Mouse (Mus musculus) spleen, adult 18-20 months (tissue): ENCODE results near the gene 1700001K19Rik.
"Not testable (repeated sequence)": the region's sequence is repeated elsewhere in the genome, so short reads cannot be mapped to it uniquely, and the experiment has no call there.

ENCODE experiments used
- DNase-seq, 2 experiments: peaks; one replicate each; pipeline ENCODE4 v3.0.0; 2022; ENCODE audit warnings: mixed read lengths in 2 of 2

1700001K19Rik gene

DNA sequence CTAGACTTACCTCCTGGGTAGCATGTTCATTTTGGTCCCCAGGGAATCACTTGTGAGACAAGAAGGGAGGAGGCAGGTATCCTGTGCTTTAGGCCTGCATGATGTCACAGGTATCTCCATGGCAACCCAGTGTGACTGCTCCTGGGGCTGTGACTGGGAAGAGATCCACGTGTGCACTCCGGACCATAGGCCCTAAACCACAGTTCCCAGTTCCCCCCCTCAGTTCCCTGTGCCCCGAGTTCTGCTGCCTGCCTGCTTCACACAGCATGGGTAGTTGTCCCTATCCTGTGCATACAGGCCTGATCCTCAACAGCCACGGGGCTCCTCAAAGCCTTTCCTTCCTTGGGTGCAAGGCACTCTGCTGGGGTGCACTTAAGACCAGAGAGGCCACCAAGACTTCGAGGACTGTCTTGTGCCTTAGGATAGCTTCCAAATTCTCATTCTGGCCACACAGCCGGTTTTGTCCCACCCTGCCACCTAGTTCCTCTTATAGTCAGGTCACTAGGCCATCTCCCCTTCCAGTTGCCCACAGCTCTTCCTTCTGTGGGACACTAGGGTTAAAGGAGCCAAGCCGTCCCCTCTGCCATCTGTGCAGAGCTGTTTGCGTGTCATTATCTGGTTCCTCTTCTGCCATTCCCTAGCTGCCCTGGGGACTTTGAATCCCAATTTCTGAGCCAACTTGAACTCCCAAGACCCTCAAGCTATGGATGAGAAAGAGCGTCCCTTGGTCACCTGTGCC, at the start of gene 1700001K19Rik:
TSS of gene 1700001K19Rik (minus strand) at position 59 of the 739 bp plus-strand sequence.
- no peak for DNase-seq

DNA sequence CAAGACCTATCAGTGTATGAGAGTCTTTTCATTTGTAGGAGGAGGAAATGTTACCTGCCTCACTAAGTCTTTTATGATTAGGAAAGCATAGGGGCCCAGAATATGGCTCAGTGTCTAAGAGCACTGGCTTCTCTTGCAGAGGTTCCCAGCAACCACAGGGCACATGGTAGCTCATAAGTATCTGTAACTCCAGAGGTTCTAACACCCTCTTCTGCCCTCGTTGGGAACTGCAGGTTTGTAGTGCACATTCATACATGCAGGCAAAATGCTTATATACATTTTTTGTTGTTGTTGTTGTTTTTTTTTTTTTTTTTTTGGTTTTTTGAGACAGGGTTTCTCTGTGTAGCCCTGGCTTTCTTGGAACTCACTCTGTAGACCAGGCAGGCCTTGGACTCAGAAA, 44.0 kb upstream of the 1700001K19Rik start:
- DNase-seq = no peak

DNA sequence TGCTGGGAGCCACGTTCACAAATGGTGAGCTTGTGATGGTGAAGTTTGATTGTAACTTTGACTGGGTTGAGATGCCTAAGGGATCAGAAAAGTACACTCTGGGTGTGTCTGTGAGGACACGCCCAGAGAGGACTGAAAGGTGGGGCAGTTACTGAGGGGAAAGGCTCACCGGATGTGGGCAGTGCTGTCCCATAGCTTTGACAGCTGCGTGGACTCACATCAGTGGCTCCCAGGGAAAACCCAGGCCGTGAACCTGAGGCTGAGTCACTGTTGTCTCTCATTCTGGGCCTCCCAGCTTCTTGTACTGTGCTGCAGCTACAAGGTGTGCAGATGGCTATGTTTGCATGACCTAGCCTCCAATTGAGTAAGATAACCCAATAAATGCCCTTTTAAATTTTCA, 43.1 kb upstream of the 1700001K19Rik start:
- no peak for DNase-seq

DNA sequence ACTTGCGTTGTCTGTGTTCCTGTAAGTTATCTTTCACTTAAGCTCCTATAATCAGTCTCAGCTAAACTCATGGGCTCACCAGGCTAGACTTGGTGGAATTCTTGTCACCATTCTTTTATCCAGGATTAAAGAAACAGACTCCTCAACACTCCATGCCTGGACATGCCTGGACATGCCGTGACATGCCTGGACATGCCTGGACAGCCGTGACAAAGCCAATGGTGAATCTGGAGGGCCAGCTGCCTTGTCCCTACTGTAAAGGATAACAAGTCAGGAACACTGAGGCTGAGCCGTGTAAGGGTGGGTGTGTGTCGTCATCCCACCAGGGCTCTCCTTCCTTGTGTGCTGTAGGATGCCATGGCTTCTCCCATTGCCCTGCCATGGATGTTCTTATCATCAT, 42.6 kb upstream of the 1700001K19Rik start:
- no peak for DNase-seq

DNA sequence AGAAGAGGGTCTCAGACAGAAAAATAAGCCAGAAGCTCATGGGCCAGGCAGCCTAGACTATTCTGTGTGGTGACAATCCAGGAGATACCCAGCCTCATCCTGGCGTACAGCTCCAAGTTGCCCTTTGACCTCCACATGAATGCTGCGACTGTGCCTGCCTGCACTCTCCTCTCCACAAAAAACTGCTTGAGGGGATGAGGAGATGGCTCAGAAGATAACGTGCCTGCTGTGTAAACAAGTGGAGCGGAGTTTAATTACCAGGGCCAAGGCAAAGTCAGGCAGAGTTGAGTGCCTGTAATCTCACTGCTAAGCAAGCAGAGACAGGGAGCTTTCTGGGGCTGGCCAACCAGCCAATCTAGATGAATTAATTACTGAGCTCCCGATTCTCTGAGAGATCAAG, 33.6 kb upstream of the 1700001K19Rik start:
- no peak for DNase-seq

DNA sequence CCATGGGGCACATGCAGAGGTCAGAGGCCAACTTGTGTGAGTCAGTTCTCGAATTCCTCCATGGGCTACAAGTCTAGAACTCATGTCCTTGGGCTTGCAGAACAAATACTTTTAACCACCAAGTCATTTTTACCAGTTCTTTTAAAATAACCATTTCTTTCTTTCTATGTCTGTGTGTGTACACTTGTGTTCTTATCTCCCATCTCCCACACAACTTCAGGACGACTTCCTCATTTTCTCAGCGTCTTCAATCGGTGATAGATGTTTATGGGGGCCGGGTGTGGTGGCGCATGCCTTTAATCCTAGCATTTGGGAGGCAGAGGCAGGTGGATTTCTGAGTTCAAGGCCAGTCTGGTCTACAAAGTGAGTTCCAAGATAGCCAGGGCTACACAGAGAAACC, 31.8 kb upstream of the 1700001K19Rik start:
- no peak for DNase-seq

DNA sequence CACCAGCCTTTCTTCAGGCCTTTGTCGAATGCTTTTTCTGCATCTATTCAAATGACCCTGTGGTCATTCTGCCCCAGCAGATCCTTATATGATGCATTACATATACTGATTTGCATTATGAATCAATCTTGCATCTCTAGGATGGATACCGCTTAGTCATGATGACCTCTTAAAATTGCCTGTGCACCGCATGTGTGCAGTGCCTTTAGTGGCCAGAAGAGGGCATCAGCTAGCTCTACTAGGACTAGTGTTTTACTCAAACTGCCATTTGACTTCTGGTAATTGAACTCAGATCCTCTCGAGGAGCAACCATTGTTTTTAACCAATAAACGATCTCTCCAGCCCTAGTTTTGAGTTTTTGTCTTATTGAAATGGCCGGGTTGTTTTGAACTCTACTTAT, 31.4 kb upstream of the 1700001K19Rik start:
- no peak for DNase-seq

DNA sequence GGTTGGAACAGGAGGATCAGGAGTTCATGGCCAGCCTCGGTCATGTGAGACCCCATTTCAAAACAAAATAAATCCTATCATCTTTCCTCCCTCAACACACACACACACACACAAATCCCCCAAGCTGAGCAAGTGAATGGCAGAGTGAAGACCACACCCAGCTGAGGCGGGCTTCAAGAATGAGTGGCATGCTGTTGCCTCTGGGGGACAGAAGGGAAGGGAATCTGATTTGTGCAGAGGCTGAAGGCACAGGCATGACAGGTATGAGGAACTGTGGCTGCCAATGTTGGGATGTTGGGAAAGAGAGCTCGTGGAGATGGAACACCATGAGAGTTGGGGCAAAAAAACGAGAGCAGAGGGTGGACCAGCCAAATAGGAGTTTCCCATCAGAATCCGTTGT, 28.9 kb upstream of the 1700001K19Rik start:
- no peak for DNase-seq

DNA sequence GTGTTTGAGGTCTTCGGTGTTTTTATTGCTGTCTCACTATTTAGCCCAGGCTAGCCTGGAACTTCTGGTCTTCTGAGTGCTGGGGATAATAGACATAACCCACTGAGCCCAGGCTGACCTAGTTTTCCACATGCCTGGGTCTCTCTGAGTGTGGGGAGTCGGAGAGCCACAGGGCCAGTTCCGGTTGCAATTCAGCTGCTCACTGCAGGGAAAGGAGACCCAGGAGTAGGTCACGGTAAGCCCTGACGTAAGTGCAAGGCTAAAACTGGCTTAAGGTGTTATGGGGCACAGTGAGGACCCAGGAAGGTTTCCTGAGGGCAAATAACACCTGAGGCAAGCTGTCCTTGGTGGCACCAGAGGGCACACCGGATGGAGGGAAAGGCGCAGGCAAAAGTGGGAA, 25.0 kb upstream of the 1700001K19Rik start:
- no peak for DNase-seq

DNA sequence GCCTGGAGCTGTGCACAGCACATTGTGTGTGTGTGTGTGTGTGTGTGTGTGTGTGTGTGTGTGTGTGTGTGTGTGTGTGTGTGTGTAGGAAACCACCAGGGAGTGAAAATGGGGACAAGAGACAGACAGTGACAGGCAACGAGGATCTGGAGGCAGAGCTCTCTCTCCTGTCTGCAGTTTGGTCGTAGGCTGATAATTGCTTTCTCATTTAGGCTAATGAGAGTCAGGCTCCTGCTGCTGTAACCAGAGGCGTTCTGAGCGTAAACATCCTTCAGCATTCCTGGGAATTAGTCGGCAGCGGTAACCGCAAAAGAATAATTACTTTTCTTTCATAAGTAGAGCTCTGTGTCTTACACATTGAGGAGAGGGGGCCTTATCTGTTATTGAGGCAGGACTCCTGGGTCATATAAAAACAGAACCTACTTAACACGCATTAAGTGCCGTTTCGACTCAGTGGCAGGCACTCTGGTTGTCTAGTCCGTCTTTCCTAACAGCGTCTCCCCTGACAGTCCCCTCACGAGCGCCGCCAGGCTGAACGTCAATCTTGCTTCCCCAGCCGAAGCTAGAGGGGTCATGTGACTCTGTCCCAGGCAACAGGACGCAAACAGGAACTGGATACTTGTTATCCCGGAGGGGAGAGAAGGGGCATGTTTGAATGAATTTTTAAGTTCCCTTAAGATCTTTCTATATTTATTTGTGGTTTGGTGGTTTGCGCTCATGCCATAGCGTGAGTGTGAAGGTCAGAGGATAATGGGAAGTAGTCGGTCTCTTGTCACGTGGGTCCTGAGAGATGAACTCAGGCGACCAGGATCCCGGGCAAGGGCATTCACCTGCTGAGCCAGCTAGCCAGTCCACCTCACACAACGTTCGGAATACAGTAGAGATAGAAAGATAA, 24.2 kb upstream of the 1700001K19Rik start:
- DNase-seq = peak; percentile 25 to 30

DNA sequence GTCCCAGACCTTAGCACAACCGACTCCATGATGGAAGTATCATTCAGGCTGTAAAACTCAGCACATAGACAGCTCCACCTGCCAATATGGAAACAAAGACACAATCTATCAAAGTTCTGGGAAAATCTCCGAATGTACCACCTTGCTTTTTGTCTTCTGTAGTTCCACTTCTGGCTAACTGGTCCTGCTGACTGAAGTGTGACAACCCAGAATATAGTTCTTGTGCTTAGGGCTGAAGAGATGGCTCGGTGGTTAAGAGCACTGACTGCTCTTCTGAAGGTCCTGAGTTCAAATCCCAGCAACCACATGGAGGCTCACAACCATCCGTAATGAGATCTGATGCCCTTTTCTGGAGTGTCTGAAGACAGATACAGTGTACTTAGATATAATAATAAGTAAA, 23.0 kb upstream of the 1700001K19Rik start:
- DNase-seq = not testable (repeated sequence)

DNA sequence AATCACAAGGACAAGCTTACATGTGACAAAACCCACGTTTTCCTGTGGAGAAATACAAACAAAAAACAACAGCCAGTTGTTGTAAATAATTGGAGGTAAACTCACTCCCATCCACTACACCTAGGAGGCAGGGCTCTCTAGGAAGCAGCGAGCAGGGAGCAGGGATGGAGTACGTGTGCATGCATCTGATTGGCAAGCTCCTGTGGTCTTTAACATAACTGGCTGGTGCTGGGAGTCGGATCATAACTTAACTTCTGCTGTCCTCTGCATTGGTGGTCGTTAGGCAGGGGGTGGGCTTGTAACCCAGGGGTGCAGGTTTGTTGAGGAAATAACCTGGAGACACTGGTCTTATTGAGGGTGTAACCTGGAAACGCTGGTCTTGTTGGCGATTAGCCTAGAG, 21.3 kb upstream of the 1700001K19Rik start:
- DNase-seq = no peak

DNA sequence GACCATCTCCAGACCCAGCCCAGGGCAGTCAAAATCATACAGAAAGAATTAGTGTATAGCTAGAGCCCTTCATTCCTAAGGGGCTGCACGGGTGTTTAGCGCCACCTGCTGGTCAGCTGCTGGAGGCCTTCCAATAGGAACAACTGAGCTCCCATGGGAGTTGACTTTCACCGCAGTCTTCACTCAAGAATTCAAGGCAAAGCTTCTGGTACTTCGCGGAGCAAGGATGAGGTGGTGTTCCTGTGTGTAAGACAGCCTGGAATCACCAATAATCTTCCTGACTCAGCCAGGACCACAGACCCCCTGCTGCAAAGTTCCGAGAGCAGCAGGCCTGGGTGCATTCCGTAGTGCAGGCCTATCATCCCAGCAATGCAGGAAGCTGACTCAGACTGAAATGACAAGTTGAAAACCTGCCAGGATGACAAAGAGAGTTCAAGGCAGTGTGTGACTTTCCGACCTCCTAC, 20.6 kb upstream of the 1700001K19Rik start:
- DNase-seq = peak; percentile 70 to 84

DNA sequence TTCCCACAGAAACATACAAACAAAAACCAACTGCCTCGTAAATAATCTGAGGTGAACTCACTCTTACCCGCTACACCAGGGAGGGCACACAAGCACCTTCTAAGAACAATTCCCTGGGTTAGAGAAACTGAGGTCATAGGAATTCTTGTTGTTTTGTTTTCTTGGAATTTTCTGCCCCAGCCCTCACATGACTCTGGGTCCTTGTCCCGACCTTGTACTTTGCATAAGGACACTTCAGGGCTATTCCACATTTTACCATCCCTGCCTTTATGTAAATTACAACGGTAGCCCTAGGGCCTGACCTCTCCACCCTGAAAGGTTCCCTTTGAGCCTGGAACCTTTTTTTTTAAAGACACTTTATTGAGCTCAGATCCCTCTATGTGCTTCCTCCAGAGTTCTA, 20.1 kb upstream of the 1700001K19Rik start, which contains the start of gene Hsp90aa1:
TSS of gene Hsp90aa1 (minus strand) at position 173 of the 400 bp plus-strand sequence.
- DNase-seq = no peak

DNA sequence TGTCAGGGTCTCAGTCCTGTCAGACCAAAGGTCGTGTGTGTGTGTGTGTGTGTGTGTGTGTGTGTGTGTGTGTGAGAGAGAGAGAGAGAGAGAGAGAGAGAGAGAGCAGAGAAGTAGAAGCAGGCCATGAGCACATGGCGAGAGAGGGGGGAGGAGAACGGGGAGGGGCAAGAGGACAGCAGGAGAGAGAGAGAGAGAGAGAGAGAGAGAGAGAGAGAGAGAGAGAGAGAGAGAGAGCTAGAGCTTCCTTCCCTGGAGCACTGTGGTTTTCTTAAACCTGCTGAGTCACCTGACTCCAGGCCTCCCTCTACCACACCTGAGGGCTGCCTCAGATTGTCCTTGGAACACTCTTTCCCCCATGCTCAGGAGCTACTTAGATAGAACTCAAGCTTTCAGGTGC, 18.9 kb upstream of the 1700001K19Rik start:
- not testable (repeated sequence) for DNase-seq

DNA sequence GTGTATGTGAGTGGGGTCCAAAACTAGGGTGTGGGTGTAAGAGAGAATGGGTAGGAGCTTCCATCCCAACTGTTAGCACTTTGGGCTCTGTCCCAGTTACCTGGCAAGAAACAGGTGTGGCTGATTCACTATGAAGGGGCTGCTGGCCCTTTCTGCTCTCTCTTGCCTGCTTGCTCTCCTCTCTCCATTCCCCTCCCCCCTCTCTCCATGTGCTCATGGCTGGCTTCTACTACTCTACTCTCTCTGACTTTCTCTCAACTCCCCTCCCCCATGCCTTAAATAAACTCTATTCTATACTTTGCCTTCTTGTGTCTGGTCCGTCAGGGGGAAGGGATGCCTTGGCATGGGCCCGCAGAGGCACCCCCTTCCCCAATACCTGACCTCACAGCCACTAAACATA, 18.3 kb upstream of the 1700001K19Rik start:
- DNase-seq = no peak

DNA sequence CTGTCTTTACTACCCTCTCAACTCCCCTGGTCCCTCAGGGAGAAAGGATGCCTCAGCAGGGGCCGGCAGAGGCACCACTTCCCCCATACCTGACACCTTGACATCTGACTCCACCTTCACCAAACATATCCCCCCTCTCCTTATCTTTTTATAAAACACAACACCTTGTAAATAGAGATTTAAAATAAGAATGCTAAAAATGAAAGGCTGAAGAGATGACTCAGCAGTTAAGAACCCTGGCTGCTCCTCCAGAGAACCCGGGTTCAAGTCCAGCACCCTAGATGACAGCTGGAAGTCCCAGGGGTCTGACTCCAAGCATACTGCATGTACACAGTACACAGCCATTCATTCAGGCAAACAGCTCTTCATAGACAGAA, 16.7 kb upstream of the 1700001K19Rik start:
- DNase-seq = no peak

DNA sequence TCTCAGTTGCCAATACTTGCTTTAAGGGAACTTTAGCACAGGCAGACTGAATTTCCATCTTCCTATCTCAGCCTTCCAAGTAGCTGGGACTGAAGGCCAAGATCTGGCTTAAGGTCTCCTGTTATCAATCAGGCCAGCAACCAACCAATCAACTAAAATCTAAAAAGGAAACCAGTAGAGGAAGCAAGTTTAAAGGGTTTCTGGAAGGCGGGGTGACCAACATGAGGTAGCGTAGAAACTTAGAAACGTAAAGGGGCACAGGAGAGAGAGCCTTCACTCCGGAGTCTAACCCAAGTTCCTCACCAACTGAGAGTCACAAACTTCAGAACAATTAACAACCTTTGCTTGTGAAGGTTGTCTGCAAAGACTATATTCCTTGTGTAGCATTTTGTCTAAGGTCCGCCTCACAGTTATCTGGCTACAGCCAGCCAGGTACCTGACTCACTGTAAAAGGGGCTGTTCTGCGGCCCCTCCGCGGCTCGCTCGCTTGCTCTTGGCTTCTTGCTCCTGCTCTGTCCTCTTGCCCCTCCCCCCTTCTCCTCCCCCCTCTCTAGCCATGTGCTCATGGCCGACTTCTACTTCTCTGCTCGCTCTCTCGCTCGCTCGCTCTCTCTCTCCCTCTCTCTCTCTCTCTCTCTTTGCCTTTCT, 16.2 kb upstream of the 1700001K19Rik start:
- DNase-seq = no peak

DNA sequence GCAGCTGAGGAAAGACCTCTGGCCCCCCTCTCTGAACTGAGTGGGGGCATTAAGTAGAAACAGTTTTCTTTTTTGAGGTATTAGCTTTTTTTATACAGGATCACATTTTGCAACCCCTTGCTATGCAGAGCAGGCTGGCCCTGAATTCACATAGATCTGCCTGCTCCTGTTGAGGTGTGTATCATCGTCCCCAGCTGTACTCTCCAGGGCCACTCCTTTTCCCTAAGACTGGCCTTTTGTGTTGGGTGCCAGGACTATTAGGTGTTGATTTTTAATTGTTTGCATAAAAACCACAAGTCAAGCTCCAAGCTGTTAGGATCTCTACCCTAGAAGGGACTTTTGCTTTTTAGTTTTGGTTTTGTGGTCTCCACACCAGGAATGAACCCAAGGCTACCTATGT, 15.7 kb upstream of the 1700001K19Rik start:
- DNase-seq = no peak

DNA sequence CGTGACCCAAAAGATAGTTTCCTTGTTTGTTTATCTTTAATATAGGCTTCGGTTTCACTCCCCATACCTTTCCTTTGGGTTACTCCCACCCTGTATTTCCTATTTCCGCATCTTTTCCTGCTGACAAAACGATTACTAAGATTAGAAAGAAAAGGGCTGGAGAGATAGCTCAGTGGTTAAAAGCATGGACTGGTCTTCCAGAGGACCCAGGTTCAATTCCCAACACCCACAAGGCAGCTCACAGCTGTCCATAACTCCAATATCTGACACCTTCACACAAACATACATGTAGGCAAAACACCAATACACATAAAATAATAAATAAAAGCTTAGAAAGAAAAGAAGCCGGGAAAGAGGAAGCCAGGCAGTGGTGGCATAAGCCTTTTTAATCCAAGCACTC, 15.0 kb upstream of the 1700001K19Rik start:
- DNase-seq = no peak

DNA sequence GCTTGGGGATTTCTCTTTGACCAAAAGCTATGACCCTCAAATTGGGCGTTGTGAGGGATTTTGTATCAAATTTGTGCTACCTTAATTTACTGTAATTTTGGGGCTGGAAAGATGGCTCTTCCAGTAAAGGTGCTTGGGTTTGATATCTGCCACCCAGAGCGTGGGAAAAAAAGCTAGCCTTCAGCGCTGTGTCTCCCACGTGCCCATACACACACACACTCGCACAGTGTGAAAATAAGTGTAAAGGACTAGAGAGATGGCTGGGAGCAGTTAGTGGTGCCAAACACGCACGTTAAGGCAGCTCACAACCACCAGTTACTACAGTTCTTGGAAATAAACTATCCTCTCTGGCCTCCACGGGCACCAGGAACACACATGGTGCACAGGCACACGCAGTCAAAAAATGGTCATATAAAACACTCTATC, 14.6 kb upstream of the 1700001K19Rik start:
- no peak for DNase-seq

DNA sequence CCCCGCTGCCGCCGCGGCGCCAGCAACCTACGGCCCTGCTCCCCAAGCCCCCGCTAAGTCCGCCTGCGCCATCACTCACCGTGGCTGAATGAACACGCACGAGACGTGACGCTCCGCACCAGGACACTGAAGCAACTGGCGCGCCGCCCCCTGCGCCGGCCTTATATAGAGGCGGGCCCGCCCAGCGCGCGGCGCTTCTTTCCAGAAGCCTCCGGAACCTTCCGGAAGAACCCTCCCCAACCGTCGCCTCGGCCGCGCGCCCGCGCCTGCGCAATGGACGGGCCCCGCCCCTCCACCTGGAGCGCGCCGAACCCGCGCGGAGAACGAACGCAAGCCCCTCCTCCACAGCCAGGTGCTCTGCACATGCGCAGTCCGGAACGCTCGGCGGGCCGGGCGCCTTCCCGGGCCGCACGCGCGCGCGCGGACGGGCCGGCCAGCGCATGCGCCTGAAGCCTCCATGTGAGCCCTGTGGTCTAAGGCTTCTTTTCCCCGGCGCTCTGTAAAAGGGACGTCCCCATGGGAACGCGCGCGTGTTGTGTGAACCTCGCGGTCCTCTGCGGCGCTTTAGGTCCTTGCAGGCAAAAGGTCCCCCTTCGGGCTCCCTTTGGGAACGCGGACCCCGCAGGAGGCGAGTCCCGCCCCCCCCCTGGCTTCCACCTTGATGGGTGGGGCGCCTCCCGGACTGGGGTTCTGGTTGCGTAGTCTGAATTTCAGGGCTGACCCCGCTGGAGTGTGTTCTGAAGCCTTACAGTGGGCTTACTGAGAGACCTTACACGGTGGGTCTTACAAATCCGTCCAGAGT, 14.0 kb upstream of the 1700001K19Rik start:
- DNase-seq = peak; percentile 97 to 99
